In the genomic region with DNA sequence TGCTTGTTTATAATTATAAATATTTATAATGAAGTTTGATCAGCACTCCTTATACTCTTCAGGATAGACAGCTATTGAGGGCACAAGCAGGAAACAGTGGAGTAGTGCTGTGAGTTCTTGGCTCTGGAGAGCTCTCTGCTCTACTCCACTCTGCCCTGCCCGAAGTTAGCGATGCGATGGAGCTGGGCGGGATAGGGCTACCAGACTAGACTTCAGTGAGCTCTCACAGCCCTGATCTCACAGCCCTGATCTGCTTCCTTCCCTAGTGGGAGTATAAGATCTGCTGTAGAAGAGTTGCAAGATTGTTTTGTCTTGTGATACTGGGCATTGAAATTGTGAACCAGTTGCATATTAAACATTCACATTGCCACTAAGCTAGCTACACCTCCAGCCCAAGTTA, we compare ENCODE assay signal across 8 mouse cellular contexts. TPM values are rescaled to one million over a fixed set of nuclear protein-coding genes. Genes with fewer than 3 reads are reported as not detected.
DNase-seq lines count a peak whose midpoint lies in the region; ATAC-seq lines count a peak whose summit lies in the region.

No protein-coding gene starts in this region.

- peaks cover 70% of the 10 kb centered on the region for H3K36me3 ChIP-seq in megakaryocyte, embryonic 14.5 days (replicated peaks; ENCODE audit: low read length)
- peaks cover 11% of the 10 kb centered on the region for H3K36me3 ChIP-seq in embryonic facial prominence, embryonic 11.5 days (replicated peaks; ENCODE audit: control insufficient read depth, insufficient read depth, low read depth, low read length)
- H3K36me3 ChIP-seq in lung, embryonic 15.5 days = peaks cover 37% of the 10 kb centered on the region

- DNase-seq in embryonic facial prominence, embryonic 11.5 days (ENCODE audit: low spot score) = no peak
- peak; percentile 30 for DNase-seq in induced T-regulatory cell, adult 2 months (ENCODE audit: low read depth)
- no peak for DNase-seq in cerebellum, adult 8-10 months
- DNase-seq in yolk sac, embryonic 10.5 days (ENCODE audit: low spot score) = no peak

- 66% methylated on average over 4 of the region's 4 CpGs for WGBS in embryonic facial prominence, embryonic 11.5 days
- 7% methylated on average over 4 of the region's 4 CpGs for WGBS in lung, embryonic 15.5 days

- no peak for ATAC-seq in megakaryocyte, adult 5-6 weeks (ENCODE audit: poor library complexity, severe bottlenecking)
- ATAC-seq in embryonic facial prominence, embryonic 11.5 days (replicated peaks; ENCODE audit: insufficient number of reproducible peaks, low FRiP score, low TSS enrichment, low read depth) = no peak
- no peak for ATAC-seq in lung, embryonic 15.5 days (ENCODE audit: borderline replicate concordance, extremely low read depth, low FRiP score, low TSS enrichment)
- ATAC-seq in activated CD4-positive, CD25-positive, alpha-beta regulatory T cell, adult 4 months = no peak

- H3K27ac ChIP-seq in embryonic facial prominence, embryonic 11.5 days (replicated peaks; ENCODE audit: low read depth, low read length) = no peak overlapping the region
- no peak overlapping the region for H3K27ac ChIP-seq in lung, embryonic 15.5 days

- H3K9ac ChIP-seq in embryonic facial prominence, embryonic 11.5 days (replicated peaks; ENCODE audit: low read length) = no peak overlapping the region
- H3K9ac ChIP-seq in lung, embryonic 15.5 days = peak overlapping the region; percentile 94

- no peaks in the 10 kb centered on the region for H3K9me3 ChIP-seq in megakaryocyte, embryonic 14.5 days
- no peaks in the 10 kb centered on the region for H3K9me3 ChIP-seq in embryonic facial prominence, embryonic 11.5 days (replicated peaks; ENCODE audit: control insufficient read depth, low read length)
- no peaks in the 10 kb centered on the region for H3K9me3 ChIP-seq in lung, embryonic 15.5 days

- H3K4me2 ChIP-seq in embryonic facial prominence, embryonic 11.5 days (ENCODE audit: low read depth, low read length) = peak overlapping the region; percentile 89
- peak overlapping the region; percentile 89 for H3K4me2 ChIP-seq in lung, embryonic 15.5 days

- peaks cover 39% of the 10 kb centered on the region for H3K4me1 ChIP-seq in megakaryocyte, embryonic 14.5 days
- peaks cover 4% of the 10 kb centered on the region; the same call in 1 of the 2 replicates for H3K4me1 ChIP-seq in embryonic facial prominence, embryonic 11.5 days (ENCODE audit: control insufficient read depth, insufficient read depth, low read length)
- peaks cover 19% of the 10 kb centered on the region for H3K4me1 ChIP-seq in lung, embryonic 15.5 days

- H3K4me3 ChIP-seq in megakaryocyte, embryonic 14.5 days (replicated peaks) = peak overlapping the region; percentile 98
- peak overlapping the region; percentile 73 for H3K4me3 ChIP-seq in embryonic facial prominence, embryonic 11.5 days (ENCODE audit: low read depth, low read length)
- H3K4me3 ChIP-seq in lung, embryonic 15.5 days = peak overlapping the region; percentile 77

- H3K27me3 ChIP-seq in megakaryocyte, embryonic 14.5 days (replicated peaks) = no peaks in the 10 kb centered on the region
- no peaks in the 10 kb centered on the region for H3K27me3 ChIP-seq in embryonic facial prominence, embryonic 11.5 days (ENCODE audit: control insufficient read depth, insufficient read depth, low read length)
- H3K27me3 ChIP-seq in lung, embryonic 15.5 days = no peaks in the 10 kb centered on the region

RNA-seq across cellular contexts. Expression of a gene that starts 3.9 kb away (rescaled TPM):
- polyA plus RNA-seq in megakaryocyte, embryonic 14.5 days (2012; ENCODE audit: insufficient read depth, low replicate concordance) = 6.7 and 8.7 TPM in 2 replicates
- 68.0 and 75.8 TPM in 2 replicates for total RNA-seq in megakaryocyte, adult 5-6 weeks (2015)
- total RNA-seq in megakaryocyte, adult 5-6 weeks (2017) = 124 and 135 TPM in 2 replicates
- 41.5 and 42.1 TPM in 2 replicates for polyA plus RNA-seq in embryonic facial prominence, embryonic 11.5 days (2014; fragmentation: Nextera tagmentation; extraction: Ambion mirVana)
- 38.0 and 39.2 TPM in 2 replicates for polyA plus RNA-seq in lung, embryonic 15.5 days (2015; fragmentation: Nextera tagmentation; extraction: Ambion mirVana)
- 10 to 100 TPM; 21.7 to 22.4 TPM for polyA plus RNA-seq in activated CD4-positive, CD25-positive, alpha-beta regulatory T cell, adult 4 months (2017; shearing (Covaris generic))

RNA-seq across cellular contexts. Expression of a gene that starts 29.1 kb away (rescaled TPM):
- polyA plus RNA-seq in megakaryocyte, embryonic 14.5 days (2012; ENCODE audit: insufficient read depth, low replicate concordance) = 0.57 TPM in 1 of 2 replicates, not detected in the other
- 0.11 and 0.21 TPM in 2 replicates for total RNA-seq in megakaryocyte, adult 5-6 weeks (2015)
- total RNA-seq in megakaryocyte, adult 5-6 weeks (2017) = 0.15 and 0.33 TPM in 2 replicates
- 2.0 and 2.8 TPM in 2 replicates for polyA plus RNA-seq in embryonic facial prominence, embryonic 11.5 days (2014; fragmentation: Nextera tagmentation; extraction: Ambion mirVana)
- 6.9 and 7.6 TPM in 2 replicates for polyA plus RNA-seq in lung, embryonic 15.5 days (2015; fragmentation: Nextera tagmentation; extraction: Ambion mirVana)
- under 1 TPM in 1 of 2 experiments, not detected in 1; 0.06 TPM for polyA plus RNA-seq in activated CD4-positive, CD25-positive, alpha-beta regulatory T cell, adult 4 months (2017; shearing (Covaris generic))
